Mouse (Mus musculus): ENCODE results near the gene Sptbn2.

- no peak for TF ChIP-seq CTCF (IDR thresholded peaks at IDR 0.05; ENCODE audit: extremely low read depth, insufficient read depth, low read length)
- no peak for TF ChIP-seq POLR2A (IDR thresholded peaks at IDR 0.05; ENCODE audit: extremely low read depth, insufficient read depth, low read length)
These were observed 39.0 kb downstream of the Sptbn2 start for GRCm38 (mm10) chr19:4749975-4750374.

All from cortical plate, adult 2 months (tissue).